Mouse (Mus musculus) mouse embryonic stem cell (cell line): ENCODE data around the gene Ushbp1.
"Not testable (repeated sequence)": the region's sequence is repeated elsewhere in the genome, so short reads cannot be mapped to it uniquely, and the experiment has no call there.

Source experiments
- in situ Hi-C, 2 experiments: fragments of 300-500 bp; cut with MboI; formaldehyde crosslinking; loops; 1 replicate in 1 of 2; 3 replicates in 1 of 2; pipeline ENCODE4 v1.14.3; 2019 to 2020; ENCODE audit warnings: low sequenced_read_pairs in 2 of 2, low pct_unique_long_range_greater_than_20kb in 1 of 2, mixed read lengths in 1 of 2; ENCODE audit not compliant: unreplicated experiment in 1 of 2

Gene Ushbp1

DNA sequence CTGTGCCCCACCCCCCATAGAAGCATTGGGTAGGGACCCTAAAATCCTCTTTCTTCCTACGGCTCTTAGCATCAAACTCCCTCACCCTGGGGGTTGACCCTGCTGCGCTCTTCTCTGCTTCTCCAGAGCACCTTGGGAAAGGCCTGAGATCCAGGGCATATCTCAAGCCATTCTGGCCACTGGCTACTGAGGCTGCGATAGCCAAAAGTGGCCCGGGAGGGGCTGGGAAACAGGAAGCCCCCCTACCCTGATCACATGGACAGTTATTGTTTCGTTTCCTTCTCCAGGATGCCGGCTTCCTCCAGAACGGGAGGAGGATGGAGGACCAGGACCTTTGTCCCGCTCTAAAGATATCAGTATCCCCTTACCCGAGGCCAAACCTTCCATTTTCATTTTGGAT lies at the start of gene Ushbp1:
Ushbp1 (minus strand) TSS at position 174 of the 400 bp plus-strand sequence.
- in situ Hi-C loops, result no loop called here

DNA sequence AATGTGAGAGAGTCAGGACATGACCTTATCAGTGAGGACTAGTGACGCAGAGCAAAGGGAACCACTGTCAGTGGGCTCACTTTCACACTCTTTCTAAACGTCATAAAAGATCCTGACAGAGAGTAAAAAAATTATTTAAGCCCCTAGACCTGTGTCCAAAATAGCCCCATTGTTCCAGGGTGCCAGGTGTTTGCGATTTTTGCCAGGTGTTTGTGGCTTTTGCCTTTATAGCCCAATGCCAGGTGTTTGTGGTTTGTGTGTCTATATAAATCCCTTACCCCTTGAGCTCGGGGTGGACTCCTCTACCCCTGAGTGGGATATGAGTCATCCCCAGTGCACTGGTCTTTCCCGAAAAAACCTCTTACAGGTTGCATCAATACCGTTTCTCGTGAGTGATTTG lies 49.5 kb upstream of the Ushbp1 start:
- in situ Hi-C loops, result no loop called here

DNA sequence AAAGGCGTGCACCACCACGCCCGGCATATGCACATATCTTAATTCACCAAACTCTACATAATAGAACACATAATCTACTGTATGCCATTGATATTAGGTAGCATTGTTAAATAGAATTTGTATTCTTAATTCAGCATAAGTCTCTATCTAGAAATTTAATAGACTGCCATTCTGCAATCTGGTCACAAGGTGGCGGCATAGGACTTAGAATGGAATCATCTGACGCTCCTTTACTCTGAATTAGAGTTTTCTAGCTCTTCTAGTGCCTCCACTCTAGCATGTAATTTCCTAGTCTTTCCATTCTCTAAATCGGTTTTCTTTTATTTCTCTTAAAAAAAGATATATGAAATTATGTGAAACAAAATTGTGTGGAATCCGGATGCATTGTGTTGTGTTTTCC lies 45.8 kb upstream of the Ushbp1 start:
- in situ Hi-C loops, result loop anchor here in 1 of 2 experiments (5.0 kb wide), 1 partner anchor 81 kb away; no protein-coding TSS in a partner anchor

DNA sequence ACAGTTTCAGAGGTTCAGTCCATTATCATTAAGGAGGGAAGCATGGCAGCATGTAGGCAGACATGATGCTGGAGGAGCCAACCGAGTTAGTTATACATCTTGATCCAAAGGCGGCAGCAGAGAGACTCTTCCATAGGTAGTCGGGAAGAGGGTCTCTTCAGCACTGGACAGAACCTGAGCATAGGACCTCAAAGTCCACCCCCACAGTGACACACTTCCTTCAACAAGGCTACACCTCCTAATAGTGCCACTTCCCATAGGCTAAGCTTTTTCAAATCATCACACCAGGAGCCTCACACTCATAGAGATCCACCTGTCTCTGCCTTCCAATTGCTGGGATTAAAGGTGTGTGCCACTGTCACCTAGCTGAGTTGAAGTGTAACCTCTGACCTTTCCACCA lies 41.4 kb upstream of the Ushbp1 start:
- in situ Hi-C loops, result no loop called here

DNA sequence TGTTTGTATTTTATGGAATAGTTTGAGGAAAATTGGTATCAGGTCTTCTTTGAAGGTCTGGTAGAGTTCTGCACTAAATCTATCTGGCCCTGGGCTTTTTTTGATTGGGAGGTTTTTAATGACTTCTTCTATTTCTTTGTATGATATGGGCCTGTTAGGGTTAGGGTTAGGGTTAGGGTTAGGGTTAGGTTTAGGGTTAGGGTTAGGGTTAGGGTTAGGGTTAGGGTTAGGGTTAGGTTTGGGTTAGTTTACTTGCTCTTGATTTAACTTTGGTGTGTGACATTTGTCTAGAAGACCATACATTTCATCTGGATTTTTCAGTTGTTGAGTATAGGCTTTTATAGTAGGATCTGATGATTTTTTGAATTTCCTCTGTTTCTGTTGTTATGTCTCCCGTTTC lies 37.3 kb upstream of the Ushbp1 start:
- in situ Hi-C loops, result not testable (repeated sequence)

DNA sequence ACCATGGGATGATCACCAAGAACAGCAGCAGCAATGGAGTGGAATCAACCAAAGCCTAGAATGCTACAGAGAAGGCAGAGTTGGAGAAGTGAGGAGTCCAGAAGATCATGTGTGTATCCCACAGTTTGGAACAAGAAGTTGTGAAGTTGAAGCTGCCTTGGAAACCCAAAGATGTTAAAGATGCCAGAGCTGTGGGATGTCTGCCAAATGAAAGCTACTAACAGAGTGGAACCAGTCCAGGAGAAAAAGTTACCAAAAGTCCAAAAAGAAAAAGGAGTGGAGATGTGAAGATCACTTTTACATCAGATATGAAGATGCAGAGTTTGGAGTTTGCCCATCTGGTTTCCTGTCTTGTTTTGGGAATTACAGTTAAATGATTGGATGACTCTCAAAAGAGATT lies 26.5 kb upstream of the Ushbp1 start:
- in situ Hi-C loops, result no loop called here

DNA sequence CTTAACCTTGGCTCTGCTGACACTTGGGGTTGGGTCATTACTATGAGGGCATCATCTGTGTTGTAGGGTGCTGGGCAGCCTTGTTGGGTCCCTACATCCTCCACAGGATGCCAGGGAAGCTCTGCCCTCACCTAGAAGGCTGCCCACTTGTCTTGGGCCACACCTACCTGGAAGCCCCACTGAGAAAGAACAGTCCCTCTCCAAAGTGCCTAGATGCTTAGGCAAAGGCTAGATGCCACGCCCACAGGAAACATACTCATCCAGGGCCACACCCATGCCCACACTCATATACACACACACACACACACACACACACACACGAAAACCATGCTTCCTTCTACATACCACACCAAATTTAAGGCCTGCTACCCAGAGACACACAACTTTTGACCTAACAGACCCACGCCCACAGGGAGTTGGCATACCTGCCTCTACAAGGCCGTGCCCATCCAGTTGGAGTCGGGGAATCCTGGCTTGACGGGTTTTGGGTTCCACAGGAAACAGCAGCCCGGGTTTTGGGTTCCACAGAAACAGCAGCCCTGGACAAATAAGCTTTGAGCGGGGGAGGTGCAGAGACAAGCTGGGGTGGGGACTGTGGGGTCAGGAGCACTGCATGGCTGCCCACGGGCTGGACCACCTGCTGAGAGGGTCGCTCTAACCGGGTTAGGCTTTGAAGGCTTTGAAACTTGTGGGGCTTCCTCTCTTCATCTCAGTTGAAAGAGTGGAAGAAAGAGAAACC lies 16.1 kb upstream of the Ushbp1 start:
- in situ Hi-C loops, result no loop called here

DNA sequence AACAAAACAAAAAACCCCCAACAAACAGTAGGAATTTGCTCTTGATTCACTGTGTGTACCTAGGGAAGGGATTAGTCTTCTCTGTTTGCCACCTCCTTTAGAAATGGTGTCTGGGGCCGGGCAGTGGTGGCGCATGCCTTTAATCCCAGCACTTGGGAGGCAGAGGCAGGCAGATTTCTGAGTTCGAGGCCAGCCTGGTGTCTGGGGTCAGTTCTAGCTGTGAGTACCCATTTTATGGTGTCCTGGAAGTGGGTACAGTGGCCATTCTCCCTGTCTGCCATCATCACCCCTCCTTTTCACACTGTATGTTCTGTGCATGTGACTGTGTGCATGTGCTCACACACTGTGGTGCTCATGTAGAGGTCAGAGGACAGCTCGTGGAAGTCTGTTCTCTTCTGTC lies 12.6 kb upstream of the Ushbp1 start:
- in situ Hi-C loops, result no loop called here

DNA sequence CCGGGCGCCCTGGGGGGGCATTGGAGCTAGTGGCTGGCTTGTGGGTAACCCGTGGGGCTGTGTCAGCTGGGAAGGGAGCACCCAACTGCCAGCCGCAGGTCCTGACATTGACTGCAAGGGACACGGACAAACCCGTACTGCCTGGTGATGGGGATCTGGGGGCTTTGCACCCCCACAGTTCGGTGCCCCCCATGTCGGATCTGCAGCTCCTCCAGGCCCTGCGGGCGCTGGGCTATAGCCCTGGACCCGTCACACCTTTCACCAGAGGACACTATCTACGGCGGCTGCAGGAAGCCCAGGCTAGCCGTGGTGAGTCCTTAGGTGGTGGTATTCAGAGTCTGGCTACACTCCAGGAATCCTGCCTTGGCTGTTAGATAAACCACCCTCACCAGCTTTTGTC lies 11.8 kb upstream of the Ushbp1 start:
- in situ Hi-C loops, result no loop called here

DNA sequence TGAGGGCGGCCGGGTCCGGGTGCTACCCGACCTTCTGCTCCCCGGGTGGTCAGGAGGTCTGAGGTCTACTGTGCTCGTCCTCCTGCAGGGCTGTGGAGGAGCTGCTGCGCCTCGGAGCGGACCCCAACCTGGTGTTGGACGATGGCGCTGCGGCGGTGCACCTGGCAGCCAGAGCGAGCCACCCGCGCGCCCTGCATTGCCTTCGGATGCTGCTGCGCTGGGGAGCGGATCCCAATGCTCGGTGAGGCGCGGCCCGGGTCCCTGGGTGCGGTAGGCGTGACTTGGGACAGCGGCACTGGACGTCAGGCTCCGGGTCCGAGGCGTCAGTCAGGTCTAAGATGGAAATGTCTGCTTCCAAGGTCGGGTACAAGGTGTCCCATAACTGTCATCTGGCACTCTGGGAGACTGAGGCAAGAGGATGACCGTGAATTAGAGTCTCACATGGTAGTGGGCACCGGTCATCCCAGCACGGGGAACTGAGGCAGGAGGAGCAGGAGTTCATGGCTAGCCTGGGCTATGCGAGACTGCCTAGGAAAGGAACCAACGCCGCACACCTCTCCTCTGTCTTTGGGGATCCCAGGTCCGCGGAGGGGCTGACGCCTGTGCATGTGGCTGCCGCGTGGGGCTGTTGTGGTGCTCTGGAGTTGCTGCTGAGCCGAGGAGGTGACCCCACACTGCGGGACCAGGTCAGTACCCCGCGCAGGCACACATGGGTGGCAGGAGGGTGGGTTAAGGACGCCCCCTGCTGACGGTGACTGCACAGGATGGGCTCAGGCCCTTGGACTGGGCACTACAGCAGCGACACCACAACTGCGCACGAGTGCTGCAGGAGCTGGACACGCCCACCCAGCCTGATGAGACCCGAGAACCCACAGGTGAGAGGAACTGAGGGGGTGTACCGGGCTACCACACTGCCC lies 10.8 kb upstream of the Ushbp1 start:
- in situ Hi-C loops, result no loop called here

DNA sequence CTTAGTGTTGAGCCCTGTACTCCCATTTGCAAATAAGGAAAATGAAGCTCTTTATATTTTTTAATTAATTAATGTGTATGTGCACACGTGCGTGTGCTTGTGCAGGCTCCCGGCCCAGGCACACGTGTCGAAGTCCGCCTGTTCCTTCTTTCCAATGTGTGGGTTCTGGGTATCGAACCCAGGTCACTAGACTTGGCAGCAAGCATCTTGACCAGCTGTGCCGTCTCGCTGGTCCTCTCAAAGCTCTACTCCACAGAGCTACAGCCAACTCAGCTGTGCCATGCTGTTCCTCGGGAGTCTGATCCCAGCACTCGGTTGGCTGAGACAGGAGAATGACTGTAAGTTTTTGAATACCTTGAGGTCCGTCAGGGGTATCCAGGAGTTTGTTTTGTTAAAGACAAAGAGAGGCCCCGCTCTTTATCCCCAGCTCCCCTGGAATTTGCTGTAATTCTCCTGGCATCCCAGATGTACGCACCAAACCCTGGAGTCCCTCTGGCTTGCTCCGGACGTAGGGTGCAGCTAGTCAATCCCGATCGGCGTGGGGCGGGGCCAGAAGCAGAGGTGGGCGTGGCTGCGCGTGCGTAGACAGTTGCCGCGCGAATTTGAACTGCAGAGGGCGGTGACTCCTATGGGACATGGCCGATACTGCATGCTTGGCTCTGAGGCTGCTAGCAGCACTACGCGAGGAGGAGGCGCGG lies 9.9 kb upstream of the Ushbp1 start, which contains the start of gene Ankle1:
Ankle1 (plus strand) TSS at position 610 of the 698 bp plus-strand sequence.
- in situ Hi-C loops, result no loop called here

DNA sequence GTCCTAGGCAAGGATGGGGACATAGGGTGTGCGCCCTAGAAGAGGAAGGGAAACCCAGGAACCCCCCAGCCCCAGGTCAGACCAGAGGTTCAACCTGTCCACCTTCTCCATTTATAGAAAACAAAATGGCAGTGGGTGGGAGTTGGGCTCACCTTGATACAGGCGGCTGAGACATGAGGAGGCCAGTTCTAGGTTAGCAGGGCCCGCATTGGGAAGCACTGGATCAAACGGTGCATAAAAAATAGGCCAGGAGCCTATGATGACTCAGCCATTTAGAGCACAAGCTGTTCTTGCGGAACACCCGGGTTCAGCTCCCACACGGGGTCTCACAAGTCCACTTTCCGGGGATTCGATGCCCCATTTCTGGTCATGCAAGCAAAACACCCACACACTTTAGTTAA lies 9.3 kb upstream of the Ushbp1 start:
- in situ Hi-C loops, result no loop called here

DNA sequence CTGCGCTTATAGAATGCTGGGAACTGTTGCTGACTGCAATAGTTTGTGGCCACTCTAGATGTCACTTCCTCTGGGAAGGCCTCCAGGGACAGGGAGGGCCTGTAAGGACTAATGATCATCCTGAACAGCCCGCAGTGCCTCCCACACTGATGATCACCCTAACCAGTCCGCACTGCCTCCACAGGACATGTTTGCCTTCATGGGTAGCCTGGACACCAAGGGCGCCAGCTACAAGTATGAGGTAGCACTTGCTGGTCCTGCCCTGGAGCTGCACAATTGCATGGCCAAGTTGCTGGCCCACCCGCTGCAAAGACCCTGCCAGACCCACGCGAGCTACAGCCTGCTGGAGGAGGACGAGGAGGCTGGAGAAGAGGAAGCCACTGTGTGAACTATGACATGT lies 8.4 kb upstream of the Ushbp1 start:
- in situ Hi-C loops, result no loop called here

DNA sequence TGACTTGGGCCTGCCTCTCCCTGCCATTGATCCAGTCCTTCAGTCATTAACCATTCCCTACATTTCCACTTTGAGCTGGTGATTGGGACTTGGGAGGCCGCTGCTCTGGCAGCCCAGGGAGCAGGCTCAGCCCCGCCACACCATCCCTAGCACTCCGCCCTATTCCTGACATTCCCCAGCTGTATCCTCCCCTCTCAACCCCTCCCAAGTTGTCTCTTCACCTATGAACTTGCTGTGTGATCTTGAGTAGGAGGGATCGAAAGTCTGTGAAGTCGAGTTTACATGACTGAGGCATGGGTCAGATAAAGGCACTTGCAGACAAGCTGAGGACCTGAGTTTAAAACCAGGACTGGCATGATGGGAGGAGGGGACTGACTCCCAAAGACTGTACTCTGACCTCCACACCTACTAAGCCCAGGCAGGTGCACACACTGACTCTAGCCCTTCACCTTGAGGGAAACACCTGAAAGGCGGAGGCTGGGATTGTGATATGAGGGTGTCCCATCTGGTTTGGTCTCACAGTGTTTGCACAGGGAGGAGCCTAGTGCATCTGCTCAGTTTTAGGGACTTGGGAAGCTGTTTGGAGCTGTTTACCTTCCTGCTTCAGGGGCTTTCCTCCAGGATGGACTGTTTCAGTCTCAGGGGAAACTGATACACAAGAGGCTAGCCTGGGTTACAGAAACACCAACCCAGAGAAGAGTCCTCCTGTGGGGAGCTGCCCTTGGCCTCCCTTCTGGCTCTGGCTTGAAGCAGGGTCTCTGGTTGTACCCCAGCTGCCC lies 7.7 kb upstream of the Ushbp1 start:
- in situ Hi-C loops, result no loop called here

DNA sequence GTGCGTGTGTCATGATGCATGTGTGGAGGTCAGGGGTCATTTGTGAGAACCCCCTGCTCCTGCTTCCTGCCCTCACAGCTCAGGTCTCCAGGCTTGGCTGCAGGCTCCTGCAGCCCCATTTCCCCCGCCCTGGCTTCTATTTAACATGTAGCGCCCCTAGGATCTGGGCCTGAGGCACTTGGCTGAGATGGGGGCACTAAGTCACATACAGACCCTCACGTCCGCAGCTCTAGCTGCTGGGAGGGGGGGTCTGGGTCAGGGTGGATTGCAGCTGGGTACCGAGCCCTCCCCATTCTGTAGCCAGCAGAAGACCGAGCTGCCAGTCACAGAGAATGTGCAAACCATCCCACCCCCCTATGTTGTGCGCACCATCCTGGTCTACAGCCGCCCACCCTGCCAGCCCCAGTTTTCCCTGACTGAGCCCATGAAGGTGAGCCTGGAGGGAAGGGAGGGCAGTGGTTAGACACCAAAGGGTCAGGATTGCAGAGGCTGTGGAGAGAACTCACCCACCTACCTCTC lies 6.9 kb upstream of the Ushbp1 start:
- in situ Hi-C loops, result no loop called here

DNA sequence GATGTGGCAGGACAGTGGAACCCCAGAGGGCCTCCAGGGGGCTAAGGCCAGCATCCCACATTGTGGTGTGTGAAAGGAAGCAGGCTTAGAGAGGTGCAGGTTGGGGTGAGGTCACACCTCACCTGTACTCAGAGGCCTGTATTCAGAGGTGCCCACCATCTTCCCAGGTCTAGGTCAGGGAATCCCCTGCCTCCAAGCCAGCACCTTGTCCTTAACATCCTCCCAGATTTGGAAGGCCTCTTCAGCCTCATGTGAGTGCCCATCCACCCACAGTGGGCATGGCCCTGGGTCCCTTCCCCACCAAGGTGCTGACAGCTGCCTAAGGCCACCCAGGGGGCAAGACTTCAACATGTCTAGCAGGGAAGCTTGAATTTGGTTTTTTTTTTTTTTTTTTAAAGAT lies 5.9 kb upstream of the Ushbp1 start:
- in situ Hi-C loops, result no loop called here

DNA sequence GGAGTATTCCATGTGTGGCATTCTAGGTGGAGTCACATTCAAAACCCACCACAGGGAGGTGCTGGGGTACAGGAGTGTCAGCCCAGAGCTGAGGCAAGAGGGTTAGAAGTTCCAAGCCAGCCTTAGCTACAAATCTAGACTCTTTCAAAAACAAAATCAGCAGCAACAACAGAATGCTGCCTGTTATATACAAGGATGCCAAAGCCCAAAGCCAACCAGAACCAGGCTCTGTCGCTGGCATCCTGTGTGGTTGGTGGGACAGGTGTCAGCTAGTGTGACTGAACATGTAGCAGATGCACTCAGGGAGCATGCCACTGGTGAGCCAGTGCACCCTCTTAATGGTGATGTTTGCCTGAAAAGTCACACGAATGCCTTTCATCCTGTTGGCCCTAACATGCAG lies 5.2 kb upstream of the Ushbp1 start:
- in situ Hi-C loops, result no loop called here

DNA sequence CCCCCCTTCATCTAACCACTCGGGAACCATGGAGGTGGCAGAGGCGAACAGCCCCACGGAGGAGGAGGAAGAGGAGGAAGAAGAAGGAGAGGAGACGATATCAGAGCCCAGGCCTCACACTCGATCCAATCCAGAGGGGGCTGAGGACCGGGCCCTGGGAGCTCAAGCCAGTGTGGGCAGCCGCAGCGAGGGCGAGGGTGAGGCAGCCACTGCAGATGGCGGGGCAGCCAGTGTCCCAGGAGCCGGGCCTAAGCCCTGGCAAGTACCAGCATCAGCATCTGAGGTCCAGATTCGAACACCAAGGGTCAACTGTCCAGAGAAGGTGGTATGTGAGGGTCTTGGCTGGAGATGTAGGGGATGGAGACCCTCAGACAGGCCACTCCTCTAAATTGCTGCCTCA lies 2.1 kb upstream of the Ushbp1 start:
- in situ Hi-C loops, result no loop called here
